Mouse (Mus musculus) adrenal gland, adult 10 weeks (tissue): ENCODE measurements around the gene Duxf3. TPM values are rescaled to one million over a fixed set of nuclear protein-coding genes. Genes with fewer than 3 reads are reported as not detected.

Source experiments
- polyA plus RNA-seq: library from polyadenylated mRNA; stranded (reverse); fragments of 350-450 nt; fragmentation: Illumina TruSeq; extraction: RNeasy Lipid Tissue Mini Kit (QIAGEN cat#74804); gene quantifications from one replicate; pipeline ENCODE4 v1.2.3, GENCODE M21; 2014; ENCODE audit warnings: low read depth, low replicate concordance

The Duxf3 gene
- not detected for polyA plus RNA-seq

GRCm38 (mm10) chr10:58232641-58232969, at the start of gene Duxf3:
TSS of gene Duxf3 (minus strand) at chr10:58232675.

GRCm38 (mm10) chr10:58255213-58255892, 22.9 kb upstream of the Duxf3 start, which contains the start of gene Gcc2:
TSS of gene Gcc2 (plus strand) at chr10:58255497.

DNA sequence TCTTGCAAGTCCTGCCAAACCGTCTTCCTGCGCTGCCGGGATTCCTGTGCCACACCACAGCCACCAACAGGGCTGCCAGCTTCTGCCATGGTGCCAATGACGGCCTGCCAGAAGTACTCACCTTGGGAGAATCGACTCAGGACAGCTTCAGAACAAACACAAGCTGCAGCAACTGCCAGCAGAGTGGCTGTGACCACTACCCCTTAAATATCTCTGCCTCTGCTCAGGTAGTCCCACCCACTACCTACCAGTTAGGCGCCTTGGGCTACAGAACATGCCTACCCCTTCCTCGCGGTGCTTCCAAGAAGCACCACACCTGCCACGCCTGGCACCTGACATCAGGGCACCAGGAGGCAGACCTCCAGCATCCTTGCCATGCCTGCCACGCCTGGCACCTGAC, 4.1 kb upstream of the Duxf3 start, which contains the start of gene Gm4981:
Gene Gm4981, minus strand, starts transcription at position 89 of the 400 bp plus-strand sequence.

GRCm38 (mm10) chr10:58224827-58225785, 7.4 kb downstream of the Duxf3 start, which contains the start of gene AW822073:
TSS of gene AW822073 (minus strand) at chr10:58224930.

Other genes with a start within 250 kb of the Duxf3 start
- not detected for gene AW822073, start 7.7 kb downstream of the Duxf3 start, polyA plus RNA-seq
- gene Gm4981, start 4.0 kb upstream of the Duxf3 start, polyA plus RNA-seq: not detected
- 90.9 TPM for gene Gcc2, start 22.8 kb upstream of the Duxf3 start, polyA plus RNA-seq
- gene Lims1, start 90.8 kb upstream of the Duxf3 start, polyA plus RNA-seq: 139 TPM
- 204 TPM for gene Ranbp2, start 214.2 kb upstream of the Duxf3 start, polyA plus RNA-seq